Mouse (Mus musculus): ENCODE results near the gene Eef1a2. TPM values are rescaled to one million over a fixed set of nuclear protein-coding genes. Genes with fewer than 3 reads are reported as not detected.

The Eef1a2 gene
- polyA plus RNA-seq, 1 experiment from 2014 or later = 0.10 TPM

DNA sequence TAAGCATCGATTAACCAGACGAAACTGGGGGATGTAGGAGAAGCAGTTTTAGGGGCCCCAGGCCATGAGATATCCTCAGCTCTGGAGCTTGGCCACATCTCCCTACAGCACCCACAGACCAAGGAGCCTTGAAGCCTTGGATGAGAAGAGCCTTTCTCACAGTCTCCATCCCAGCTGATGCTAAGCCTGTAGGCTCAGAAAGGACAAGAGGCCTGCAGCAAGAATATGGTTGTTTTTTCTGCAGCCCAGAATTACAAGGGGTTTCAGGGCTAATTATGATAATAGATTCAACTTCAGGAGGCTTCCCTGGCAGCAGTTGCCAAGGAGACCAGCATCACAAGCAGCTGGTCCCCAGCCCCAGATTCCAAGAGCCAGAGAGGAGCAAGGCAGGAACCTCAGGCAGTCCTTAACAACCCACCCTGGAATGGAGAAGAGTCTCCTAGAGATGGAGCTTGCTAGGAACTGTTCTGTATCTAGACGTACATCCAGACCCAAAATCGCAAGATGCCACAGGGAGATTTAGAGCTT, 35.8 kb downstream of the Eef1a2 start:
- H3K9me3 ChIP-seq (ENCODE audit: low read length) = no peaks in the 10 kb centered on the region
- no peak overlapping the region for H3K4me2 ChIP-seq (replicated peaks; ENCODE audit: low read depth, low read length)
- no peak overlapping the region for H3K4me3 ChIP-seq (ENCODE audit: low read length)
- 91% methylated on average over 4 of the region's 4 CpGs for WGBS
- no peak overlapping the region for H3K27ac ChIP-seq (ENCODE audit: low read length)
- no peak overlapping the region for H3K9ac ChIP-seq (replicated peaks; ENCODE audit: low read length)
- no peaks in the 10 kb centered on the region for H3K36me3 ChIP-seq (ENCODE audit: insufficient read depth, low read length)
- H3K27me3 ChIP-seq (ENCODE audit: insufficient read depth, low read length) = no peaks in the 10 kb centered on the region
- no peaks in the 10 kb centered on the region for H3K4me1 ChIP-seq (ENCODE audit: insufficient read depth, low read length)
- no peak for ATAC-seq (ENCODE audit: low FRiP score, low TSS enrichment)

DNA sequence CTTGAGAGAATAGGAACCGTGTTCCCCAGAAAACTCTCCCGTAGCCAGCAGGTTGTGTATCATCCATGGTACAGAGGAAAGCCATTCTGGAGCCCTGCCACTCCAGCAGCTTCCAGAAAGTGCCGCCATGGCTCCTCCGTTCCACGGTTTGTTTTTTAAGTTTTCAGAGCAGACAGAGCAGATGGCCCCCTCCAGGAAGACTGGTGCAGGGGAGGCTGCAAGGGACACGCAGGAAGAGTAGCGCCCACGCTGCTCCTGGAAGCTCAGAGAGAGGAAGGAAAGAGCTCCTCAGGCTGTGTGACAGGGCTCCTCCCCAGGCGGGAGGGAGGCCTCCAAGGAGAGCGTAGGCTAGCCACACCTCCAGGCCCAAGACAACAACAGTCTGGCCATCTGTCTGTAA, 36.9 kb downstream of the Eef1a2 start:
- H3K4me3 ChIP-seq (ENCODE audit: low read length) = no peak overlapping the region
- ATAC-seq (ENCODE audit: low FRiP score, low TSS enrichment) = no peak
- no peaks in the 10 kb centered on the region for H3K4me1 ChIP-seq (ENCODE audit: insufficient read depth, low read length)
- H3K9me3 ChIP-seq (ENCODE audit: low read length) = no peaks in the 10 kb centered on the region
- H3K4me2 ChIP-seq (replicated peaks; ENCODE audit: low read depth, low read length) = no peak overlapping the region
- H3K27ac ChIP-seq (ENCODE audit: low read length) = no peak overlapping the region
- WGBS = 21% methylated on average over 10 of the region's 10 CpGs
- no peaks in the 10 kb centered on the region for H3K36me3 ChIP-seq (ENCODE audit: insufficient read depth, low read length)
- no peaks in the 10 kb centered on the region for H3K27me3 ChIP-seq (ENCODE audit: insufficient read depth, low read length)
- H3K9ac ChIP-seq (replicated peaks; ENCODE audit: low read length) = no peak overlapping the region

DNA sequence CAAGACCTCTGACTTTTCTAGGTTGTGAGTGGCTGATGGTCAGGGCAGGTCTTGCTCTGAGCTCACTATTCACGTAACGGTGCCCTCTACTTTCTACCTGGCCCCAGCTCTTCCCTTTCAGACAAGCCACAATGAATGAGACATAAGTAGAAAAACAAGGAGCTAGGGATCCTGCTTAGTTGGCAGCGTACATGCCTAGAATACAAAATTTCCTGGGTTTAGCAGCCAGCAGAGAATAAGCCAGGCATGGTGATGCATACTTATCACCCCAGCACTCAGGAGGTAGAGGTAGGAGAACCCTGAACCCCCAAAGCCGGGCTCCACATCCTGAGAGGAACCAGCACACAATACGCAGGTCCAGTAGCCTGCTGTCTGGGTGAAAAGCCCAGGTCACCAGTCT, 40.4 kb downstream of the Eef1a2 start:
- Histone ChIP-seq H3K27me3 (ENCODE audit: insufficient read depth, low read length) (no peaks in the 10 kb centered on the region), H3K4me2 (replicated peaks; ENCODE audit: low read depth, low read length) (no peak overlapping the region), H3K4me3 (ENCODE audit: low read length) (no peak overlapping the region), H3K9ac (replicated peaks; ENCODE audit: low read length) (no peak overlapping the region), H3K9me3 (ENCODE audit: low read length) (no peaks in the 10 kb centered on the region), H3K4me1 (ENCODE audit: insufficient read depth, low read length) (no peaks in the 10 kb centered on the region), H3K27ac (ENCODE audit: low read length) (no peak overlapping the region), H3K36me3 (ENCODE audit: insufficient read depth, low read length) (no peaks in the 10 kb centered on the region)
- no peak for ATAC-seq (ENCODE audit: low FRiP score, low TSS enrichment)
- WGBS = 83% methylated on average over 5 of the region's 5 CpGs

DNA sequence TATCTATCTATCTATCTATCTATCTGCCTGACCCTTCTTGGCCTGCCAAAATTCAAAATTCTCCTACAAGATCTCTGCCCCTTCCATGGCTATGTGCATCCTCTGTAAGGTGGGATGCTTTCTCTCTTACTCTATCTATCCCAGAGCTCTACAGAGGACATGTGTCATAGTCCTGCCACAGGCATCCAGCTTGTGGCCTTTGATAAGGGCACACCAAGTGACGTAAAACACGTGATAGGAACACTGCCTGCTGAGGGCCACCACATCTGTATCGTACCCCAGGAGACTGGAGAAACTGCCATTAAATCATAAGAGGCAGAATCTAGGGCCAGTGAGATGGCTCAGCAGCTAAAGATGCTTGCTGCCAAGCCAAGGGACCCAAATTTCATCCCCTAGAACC, 41.4 kb downstream of the Eef1a2 start:
- Histone ChIP-seq H3K4me3 (ENCODE audit: low read length) (no peak overlapping the region), H3K36me3 (ENCODE audit: insufficient read depth, low read length) (no peaks in the 10 kb centered on the region), H3K9me3 (ENCODE audit: low read length) (no peaks in the 10 kb centered on the region), H3K4me2 (replicated peaks; ENCODE audit: low read depth, low read length) (no peak overlapping the region), H3K27ac (ENCODE audit: low read length) (no peak overlapping the region), H3K27me3 (ENCODE audit: insufficient read depth, low read length) (no peaks in the 10 kb centered on the region), H3K9ac (replicated peaks; ENCODE audit: low read length) (no peak overlapping the region), H3K4me1 (ENCODE audit: insufficient read depth, low read length) (no peaks in the 10 kb centered on the region)
- ATAC-seq (ENCODE audit: low FRiP score, low TSS enrichment) = no peak
- 81% methylated on average over 3 of the region's 3 CpGs for WGBS

DNA sequence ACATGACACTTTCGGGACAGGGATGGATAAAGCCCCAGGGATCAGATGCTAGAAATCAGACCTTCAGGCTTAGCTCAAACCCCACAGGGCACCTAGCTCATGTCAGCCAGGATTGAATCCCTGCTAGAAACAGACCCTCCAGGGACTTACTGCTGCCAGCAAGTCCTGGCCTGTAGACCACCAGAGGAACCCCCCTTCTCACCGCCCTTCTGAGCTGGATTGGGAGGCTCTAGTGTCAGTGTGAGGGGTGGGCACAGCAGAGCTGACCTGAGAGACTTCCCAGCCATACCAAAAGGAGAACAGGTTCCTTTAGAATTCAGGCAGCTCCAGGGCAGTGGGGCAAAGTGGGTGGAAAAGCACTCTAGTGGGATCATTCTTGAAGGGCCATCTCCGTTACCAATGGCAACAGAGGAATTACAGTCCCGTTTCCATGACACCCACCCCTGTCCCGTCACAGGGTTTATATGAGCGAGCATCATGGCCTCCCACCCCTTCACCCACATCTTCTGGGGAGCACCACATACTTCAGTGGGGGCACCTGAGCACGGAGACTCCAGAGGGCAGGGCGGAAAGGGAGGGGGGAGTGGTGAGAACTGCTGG, 43.0 kb downstream of the Eef1a2 start:
- Histone ChIP-seq H3K9me3 (ENCODE audit: low read length) (no peaks in the 10 kb centered on the region), H3K4me2 (replicated peaks; ENCODE audit: low read depth, low read length) (no peak overlapping the region), H3K27ac (ENCODE audit: low read length) (no peak overlapping the region), H3K9ac (replicated peaks; ENCODE audit: low read length) (no peak overlapping the region), H3K4me3 (ENCODE audit: low read length) (no peak overlapping the region), H3K36me3 (ENCODE audit: insufficient read depth, low read length) (no peaks in the 10 kb centered on the region), H3K4me1 (ENCODE audit: insufficient read depth, low read length) (no peaks in the 10 kb centered on the region), H3K27me3 (ENCODE audit: insufficient read depth, low read length) (no peaks in the 10 kb centered on the region)
- no peak for ATAC-seq (ENCODE audit: low FRiP score, low TSS enrichment)
- 73% methylated on average over 8 of the region's 8 CpGs for WGBS

DNA sequence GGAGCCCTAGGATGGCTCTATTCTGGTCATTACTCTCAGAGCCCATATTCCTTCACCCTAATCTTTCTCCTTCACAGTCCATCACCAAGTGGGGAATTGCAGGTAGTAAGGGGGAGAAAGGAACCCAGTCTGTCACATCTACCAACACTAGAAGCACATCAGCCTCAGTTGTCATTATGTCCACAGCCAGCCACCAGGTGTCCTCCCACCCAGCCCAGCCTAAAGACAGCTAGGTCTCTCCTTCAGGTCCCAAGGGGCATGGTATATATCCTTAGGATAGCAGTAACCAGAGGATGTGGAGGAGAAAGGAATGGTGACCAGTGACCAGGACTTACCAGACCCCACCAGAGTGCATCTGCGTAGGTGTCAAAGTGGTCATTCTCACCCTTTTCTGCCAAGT, 45.1 kb downstream of the Eef1a2 start:
- no peak for ATAC-seq (ENCODE audit: low FRiP score, low TSS enrichment)
- H3K4me2 ChIP-seq (replicated peaks; ENCODE audit: low read depth, low read length) = no peak overlapping the region
- no peak overlapping the region for H3K4me3 ChIP-seq (ENCODE audit: low read length)
- no peak overlapping the region for H3K27ac ChIP-seq (ENCODE audit: low read length)
- no peaks in the 10 kb centered on the region for H3K27me3 ChIP-seq (ENCODE audit: insufficient read depth, low read length)
- WGBS = 97% methylated on average over 1 of the region's 1 CpGs
- H3K9ac ChIP-seq (replicated peaks; ENCODE audit: low read length) = no peak overlapping the region
- H3K36me3 ChIP-seq (ENCODE audit: insufficient read depth, low read length) = no peaks in the 10 kb centered on the region
- no peaks in the 10 kb centered on the region for H3K9me3 ChIP-seq (ENCODE audit: low read length)
- no peaks in the 10 kb centered on the region for H3K4me1 ChIP-seq (ENCODE audit: insufficient read depth, low read length)

DNA sequence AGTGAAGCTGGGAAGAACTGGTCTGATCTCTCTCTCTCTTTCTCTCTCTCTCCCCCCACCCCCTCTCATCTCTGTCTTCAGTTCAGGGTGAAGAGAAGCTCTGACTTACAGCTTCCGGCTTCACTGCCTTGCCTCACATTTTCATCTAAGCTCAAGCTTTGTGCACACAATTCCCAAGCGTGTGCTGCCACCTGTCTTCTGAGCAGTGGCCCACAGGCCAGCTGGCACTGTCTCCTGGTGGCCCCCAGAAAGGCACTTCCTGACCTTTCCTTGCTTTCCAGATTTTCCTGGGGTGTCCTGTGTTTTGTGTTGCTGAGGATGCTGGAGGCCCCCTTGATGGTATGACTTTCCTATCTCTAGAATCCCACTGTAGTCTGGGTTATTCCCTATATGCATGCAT, 52.7 kb downstream of the Eef1a2 start:
- WGBS = 41% methylated on average over 2 of the region's 2 CpGs
- no peak for ATAC-seq (ENCODE audit: low FRiP score, low TSS enrichment)
- H3K9ac ChIP-seq (replicated peaks; ENCODE audit: low read length) = no peak overlapping the region

DNA sequence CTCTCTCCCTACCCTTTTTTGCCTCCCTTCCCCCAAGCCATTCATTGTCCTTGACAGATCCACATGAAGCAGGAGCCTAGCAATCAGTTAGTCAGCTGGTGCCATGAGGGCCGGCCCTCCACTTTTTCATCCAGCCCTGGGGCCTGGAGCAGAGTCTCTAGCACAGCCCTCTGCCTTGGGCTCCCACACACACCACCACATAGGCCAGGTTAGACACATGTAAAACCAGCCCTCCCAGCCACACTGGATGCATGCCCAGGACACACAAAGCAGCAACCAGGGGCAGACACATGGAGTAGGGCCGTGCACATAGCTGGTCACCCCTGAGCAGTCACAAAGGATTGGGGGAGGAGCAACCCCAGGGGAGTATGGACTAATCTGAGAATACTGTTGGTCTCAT, 54.7 kb downstream of the Eef1a2 start:
- peak; percentile 63; the same call in 1 of the 2 replicates for ATAC-seq (ENCODE audit: low FRiP score, low TSS enrichment)
- Histone ChIP-seq H3K4me3 (ENCODE audit: low read length) (no peak overlapping the region), H3K9me3 (ENCODE audit: low read length) (no peaks in the 10 kb centered on the region), H3K4me1 (ENCODE audit: insufficient read depth, low read length) (0 out of 2 replicates have a peak, but pooled peaks cover 3% of the 10 kb centered on the region), H3K4me2 (replicated peaks; ENCODE audit: low read depth, low read length) (no peak overlapping the region), H3K27me3 (ENCODE audit: insufficient read depth, low read length) (no peaks in the 10 kb centered on the region), H3K27ac (ENCODE audit: low read length) (no peak overlapping the region), H3K36me3 (ENCODE audit: insufficient read depth, low read length) (no peaks in the 10 kb centered on the region), H3K9ac (replicated peaks; ENCODE audit: low read length) (no peak overlapping the region)
- WGBS = 35% methylated on average over 2 of the region's 2 CpGs

More for the DNA sequence above, 52.7 kb downstream of the Eef1a2 start:
- Histone ChIP-seq H3K4me3 (ENCODE audit: low read length) (no peak overlapping the region), H3K9me3 (ENCODE audit: low read length) (no peaks in the 10 kb centered on the region), H3K4me2 (replicated peaks; ENCODE audit: low read depth, low read length) (no peak overlapping the region), H3K27ac (ENCODE audit: low read length) (no peak overlapping the region), H3K27me3 (ENCODE audit: insufficient read depth, low read length) (no peaks in the 10 kb centered on the region), H3K36me3 (ENCODE audit: insufficient read depth, low read length) (no peaks in the 10 kb centered on the region), H3K4me1 (ENCODE audit: insufficient read depth, low read length) (0 out of 2 replicates have a peak, but pooled peaks cover 3% of the 10 kb centered on the region)

DNA sequence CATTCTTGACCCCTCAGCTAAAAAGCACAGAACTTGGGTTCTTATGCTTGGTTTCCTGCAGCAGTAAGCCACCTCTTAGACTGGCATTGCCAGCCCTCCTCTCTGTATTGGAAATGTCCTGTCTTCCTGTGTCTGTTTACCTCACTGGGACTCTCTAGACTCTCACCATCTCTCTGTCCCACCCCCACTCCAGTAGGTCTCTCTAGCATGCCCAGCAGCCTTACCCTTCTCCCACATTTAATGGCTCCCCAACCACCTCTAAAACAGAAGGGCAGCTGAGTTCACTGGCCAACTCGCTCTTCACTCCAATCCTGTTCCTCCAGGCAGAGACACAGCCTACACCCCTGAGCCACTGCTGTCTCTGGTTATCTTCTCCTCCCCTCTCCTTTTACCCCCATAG, 55.2 kb downstream of the Eef1a2 start:
- Histone ChIP-seq H3K36me3 (ENCODE audit: insufficient read depth, low read length) (no peaks in the 10 kb centered on the region), H3K4me2 (replicated peaks; ENCODE audit: low read depth, low read length) (no peak overlapping the region), H3K27me3 (ENCODE audit: insufficient read depth, low read length) (no peaks in the 10 kb centered on the region), H3K4me1 (ENCODE audit: insufficient read depth, low read length) (0 out of 2 replicates have a peak, but pooled peaks cover 3% of the 10 kb centered on the region), H3K4me3 (ENCODE audit: low read length) (no peak overlapping the region), H3K27ac (ENCODE audit: low read length) (no peak overlapping the region), H3K9me3 (ENCODE audit: low read length) (no peaks in the 10 kb centered on the region), H3K9ac (replicated peaks; ENCODE audit: low read length) (no peak overlapping the region)
- ATAC-seq (ENCODE audit: low FRiP score, low TSS enrichment) = no peak
- WGBS = 38% methylated on average over 1 of the region's 1 CpGs

DNA sequence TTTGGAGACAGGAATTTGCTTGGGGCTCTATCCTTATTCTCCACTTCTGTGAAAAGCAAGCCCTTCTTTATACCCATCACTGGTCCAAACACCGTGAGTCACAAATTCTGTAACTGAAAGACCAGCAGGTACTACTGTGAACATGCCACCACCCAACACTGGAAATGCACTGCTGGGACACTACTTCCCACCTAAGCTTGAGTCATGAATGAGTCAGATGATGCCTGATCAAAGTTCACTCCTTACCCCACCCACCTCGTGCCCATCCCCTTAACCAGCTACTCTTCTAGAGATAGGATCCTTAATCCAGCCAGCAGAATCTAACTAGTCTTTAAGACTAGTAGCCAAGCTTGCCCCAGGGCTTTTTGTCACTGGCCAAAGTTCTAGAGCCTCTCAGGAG, 56.7 kb downstream of the Eef1a2 start:
- H3K4me3 ChIP-seq (ENCODE audit: low read length) = no peak overlapping the region
- WGBS = 78% methylated on average over 2 of the region's 2 CpGs
- H3K4me1 ChIP-seq (ENCODE audit: insufficient read depth, low read length) = 0 out of 2 replicates have a peak, but pooled peaks cover 3% of the 10 kb centered on the region
- ATAC-seq (ENCODE audit: low FRiP score, low TSS enrichment) = no peak
- H3K36me3 ChIP-seq (ENCODE audit: insufficient read depth, low read length) = no peaks in the 10 kb centered on the region
- no peak overlapping the region for H3K4me2 ChIP-seq (replicated peaks; ENCODE audit: low read depth, low read length)
- H3K9me3 ChIP-seq (ENCODE audit: low read length) = no peaks in the 10 kb centered on the region
- H3K27ac ChIP-seq (ENCODE audit: low read length) = no peak overlapping the region
- no peak overlapping the region for H3K9ac ChIP-seq (replicated peaks; ENCODE audit: low read length)
- no peaks in the 10 kb centered on the region for H3K27me3 ChIP-seq (ENCODE audit: insufficient read depth, low read length)
